Mouse (Mus musculus) heart, adult 2 months (tissue): ENCODE results near the gene Fa2h.

Experiments used
- CTCF ChIP-seq: fragments of 200-600 bp; IDR thresholded peaks from 2 replicates; pipeline ENCODE4 v1.8.1; 2022; ENCODE audit warnings: antibody characterized with exemption, mild to moderate bottlenecking, moderate library complexity
- EP300 ChIP-seq: fragments of 200-500 bp; IDR thresholded peaks from 2 replicates; pipeline ENCODE4 v1.6.1; 2011; ENCODE audit warnings: low read depth, low read length, control low read depth; ENCODE audit not compliant: insufficient read depth
- POLR2A ChIP-seq: fragments of 200-500 bp; IDR thresholded peaks from 2 replicates; pipeline ENCODE4 v1.6.1; 2011; ENCODE audit warnings: mild to moderate bottlenecking, low read depth, low read length, control low read depth; ENCODE audit not compliant: insufficient read depth

DNA sequence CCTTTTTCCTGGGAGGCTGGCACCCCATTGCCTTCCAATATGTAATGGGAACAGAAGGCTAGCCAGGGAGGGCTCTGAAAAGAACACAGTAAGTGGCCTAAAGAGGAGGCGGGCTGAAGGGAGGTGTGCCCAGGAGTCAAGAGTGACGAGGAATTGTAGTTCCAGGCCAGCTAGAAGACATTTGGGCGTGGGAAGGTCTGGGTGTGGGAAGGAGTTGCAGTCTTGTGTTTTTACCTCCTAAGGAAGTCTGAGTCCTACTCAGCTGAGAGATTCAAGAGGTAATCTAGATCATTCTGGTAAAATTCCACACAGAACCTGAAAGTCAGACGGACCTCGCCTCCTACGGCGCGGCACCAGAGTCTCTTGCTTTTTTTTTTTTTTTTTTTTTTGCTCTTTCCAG lies 30.1 kb downstream of the Fa2h start:
- TF ChIP-seq CTCF = no peak
- no peak for TF ChIP-seq POLR2A
- no peak for TF ChIP-seq EP300
